Mouse (Mus musculus) hindbrain, embryonic 11.5 days (tissue): ENCODE results near the gene Luc7l3. TPM values are rescaled to one million over a fixed set of nuclear protein-coding genes. Genes with fewer than 3 reads are reported as not detected.

Experiments
- ATAC-seq: fragments of 200-750 bp; cut with Nextera tagmentation; 2 replicates; pipeline ENCODE4 v1.8.0; 2017; ENCODE audit warnings: mild to moderate bottlenecking, moderate TSS enrichment, moderate library complexity; ENCODE audit not compliant: low FRiP score
- DNase-seq: peaks from one replicate; pipeline ENCODE4 v3.0.0-alpha.2; 2015; ENCODE audit warnings: low spot score
- H3K27ac ChIP-seq: fragments of 300-500 bp; sonication (generic); 2 replicates; pipeline ENCODE4 v1.5.1; 2014; ENCODE audit warnings: mild to moderate bottlenecking, low read depth, low read length
- H3K27me3 ChIP-seq: fragments of 300-500 bp; sonication (generic); 2 replicates; pipeline ENCODE4 v1.6.1; 2014; ENCODE audit warnings: mild to moderate bottlenecking, low read length, moderate library complexity, mixed read lengths; ENCODE audit not compliant: control insufficient read depth, insufficient read depth
- H3K36me3 ChIP-seq: fragments of 300-500 bp; sonication (generic); 2 replicates; pipeline ENCODE4 v1.6.1; 2014; ENCODE audit warnings: mild to moderate bottlenecking, low read length, moderate library complexity, mixed read lengths; ENCODE audit not compliant: control insufficient read depth, insufficient read depth
- H3K4me1 ChIP-seq: fragments of 300-500 bp; sonication (generic); replicated peaks from 2 replicates; pipeline ENCODE4 v1.6.1; 2014; ENCODE audit warnings: low read length, mixed read lengths; ENCODE audit not compliant: control insufficient read depth, insufficient read depth
- H3K4me2 ChIP-seq: fragments of 300-500 bp; sonication (generic); replicated peaks from 2 replicates; pipeline ENCODE4 v1.6.1; 2014; ENCODE audit warnings: mild to moderate bottlenecking, low read depth, low read length
- H3K4me3 ChIP-seq: fragments of 300-500 bp; sonication (generic); 2 replicates; pipeline ENCODE4 v1.5.1; 2014; ENCODE audit warnings: low read depth, low read length
- H3K9ac ChIP-seq: fragments of 300-500 bp; sonication (generic); 2 replicates; pipeline ENCODE4 v1.6.1; 2014; ENCODE audit warnings: low read depth, low read length
- H3K9me3 ChIP-seq: fragments of 300-500 bp; sonication (generic); 2 replicates; pipeline ENCODE4 v1.6.1; 2016; ENCODE audit warnings: low read length; ENCODE audit not compliant: control insufficient read depth
- WGBS: fragments of 180-500 bp; shearing (Covaris S2); extraction: QIAGEN DNeasy Blood & Tissue Kit; methylation state at CpG from one replicate; pipeline ENCODE4 v1.1.7; 2014; 5-methylcytosine and 5-hydroxymethylcytosine counted together
- polyA plus RNA-seq: library from polyadenylated mRNA; unstranded; fragments of >200 nt; fragmentation: Nextera tagmentation; extraction: Ambion mirVana; gene quantifications from 2 replicates; pipeline ENCODE4 v1.2.1, GENCODE M21; 2014

Gene Luc7l3
- polyA plus RNA-seq, 1 experiment from 2014 or later: 125 TPM

GRCm38 (mm10) chr11:94351094-94351493, 29.3 kb upstream of the Luc7l3 start:
- no peaks in the 10 kb centered on the region for H3K4me1 ChIP-seq
- H3K9ac ChIP-seq: no peak overlapping the region
- no peaks in the 10 kb centered on the region for H3K36me3 ChIP-seq
- H3K4me3 ChIP-seq: no peak overlapping the region
- no peak overlapping the region for H3K27ac ChIP-seq
- no peak for ATAC-seq
- WGBS: 34% methylated on average over 3 of the region's 3 CpGs
- no peak for DNase-seq
- no peak overlapping the region for H3K4me2 ChIP-seq
- H3K9me3 ChIP-seq: no peaks in the 10 kb centered on the region
- no peaks in the 10 kb centered on the region for H3K27me3 ChIP-seq

GRCm38 (mm10) chr11:94350337-94350736, 28.5 kb upstream of the Luc7l3 start:
- Histone ChIP-seq H3K27me3 (no peaks in the 10 kb centered on the region), H3K27ac (no peak overlapping the region), H3K9ac (no peak overlapping the region), H3K4me3 (no peak overlapping the region), H3K4me2 (no peak overlapping the region), H3K4me1 (no peaks in the 10 kb centered on the region), H3K36me3 (no peaks in the 10 kb centered on the region), H3K9me3 (no peaks in the 10 kb centered on the region)
- no peak for DNase-seq
- 82% methylated on average over 1 of the region's 1 CpGs for WGBS
- ATAC-seq: no peak

- Histone ChIP-seq H3K4me3 (no peak overlapping the region), H3K36me3 (no peaks in the 10 kb centered on the region), H3K27me3 (no peaks in the 10 kb centered on the region), H3K9ac (no peak overlapping the region), H3K27ac (no peak overlapping the region), H3K4me1 (no peaks in the 10 kb centered on the region), H3K9me3 (no peaks in the 10 kb centered on the region), H3K4me2 (no peak overlapping the region)
- DNase-seq (no peak), ATAC-seq (no peak)
- WGBS: 87% methylated on average over 2 of the region's 2 CpGs
Measured at GRCm38 (mm10) chr11:94349839-94350238, 28.1 kb upstream of the Luc7l3 start.

GRCm38 (mm10) chr11:94347063-94347575, 25.3 kb upstream of the Luc7l3 start:
- Histone ChIP-seq H3K9me3 (no peaks in the 10 kb centered on the region), H3K9ac (no peak overlapping the region), H3K27ac (no peak overlapping the region), H3K36me3 (no peaks in the 10 kb centered on the region), H3K4me2 (no peak overlapping the region), H3K27me3 (no peaks in the 10 kb centered on the region), H3K4me3 (no peak overlapping the region), H3K4me1 (peaks cover under 1% of the 10 kb centered on the region)
- ATAC-seq (no peak), DNase-seq (no peak)
- WGBS: 84% methylated on average over 7 of the region's 7 CpGs

GRCm38 (mm10) chr11:94346611-94347010, 24.8 kb upstream of the Luc7l3 start:
- no peaks in the 10 kb centered on the region for H3K27me3 ChIP-seq
- no peak overlapping the region for H3K4me3 ChIP-seq
- no peak overlapping the region for H3K9ac ChIP-seq
- WGBS: 70% methylated on average over 3 of the region's 3 CpGs
- H3K4me1 ChIP-seq: peaks cover 5% of the 10 kb centered on the region
- no peak for ATAC-seq
- no peaks in the 10 kb centered on the region for H3K36me3 ChIP-seq
- no peak overlapping the region for H3K27ac ChIP-seq
- no peak for DNase-seq
- no peaks in the 10 kb centered on the region for H3K9me3 ChIP-seq
- no peak overlapping the region for H3K4me2 ChIP-seq

GRCm38 (mm10) chr11:94345926-94346325, 24.1 kb upstream of the Luc7l3 start:
- Histone ChIP-seq H3K27ac (no peak overlapping the region), H3K9ac (no peak overlapping the region), H3K4me2 (no peak overlapping the region), H3K9me3 (no peaks in the 10 kb centered on the region), H3K4me1 (peaks cover 5% of the 10 kb centered on the region), H3K36me3 (no peaks in the 10 kb centered on the region), H3K27me3 (no peaks in the 10 kb centered on the region), H3K4me3 (no peak overlapping the region)
- DNase-seq: no peak
- 83% methylated on average over 10 of the region's 10 CpGs for WGBS
- no peak for ATAC-seq

GRCm38 (mm10) chr11:94344470-94344869, 22.7 kb upstream of the Luc7l3 start:
- H3K27ac ChIP-seq: no peak overlapping the region
- DNase-seq (no peak), ATAC-seq (no peak)
- no peak overlapping the region for H3K4me2 ChIP-seq
- no peaks in the 10 kb centered on the region for H3K9me3 ChIP-seq
- WGBS: 47% methylated on average over 1 of the region's 1 CpGs
- no peak overlapping the region for H3K4me3 ChIP-seq
- no peaks in the 10 kb centered on the region for H3K36me3 ChIP-seq
- peaks cover 5% of the 10 kb centered on the region for H3K4me1 ChIP-seq
- H3K9ac ChIP-seq: no peak overlapping the region
- H3K27me3 ChIP-seq: no peaks in the 10 kb centered on the region

- Histone ChIP-seq H3K27me3 (no peaks in the 10 kb centered on the region), H3K9me3 (no peaks in the 10 kb centered on the region), H3K4me3 (no peak overlapping the region), H3K4me1 (peaks cover 5% of the 10 kb centered on the region), H3K9ac (no peak overlapping the region), H3K27ac (no peak overlapping the region), H3K4me2 (no peak overlapping the region), H3K36me3 (no peaks in the 10 kb centered on the region)
- DNase-seq (no peak), ATAC-seq (0 out of 2 replicates have a peak, but pooled peaks have one; percentile 28)
- WGBS: 28% methylated on average over 5 of the region's 5 CpGs
Measured at GRCm38 (mm10) chr11:94343955-94344358, 22.2 kb upstream of the Luc7l3 start.

GRCm38 (mm10) chr11:94342114-94342905, 20.5 kb upstream of the Luc7l3 start:
- no peaks in the 10 kb centered on the region for H3K9me3 ChIP-seq
- H3K4me1 ChIP-seq: peaks cover 5% of the 10 kb centered on the region
- no peaks in the 10 kb centered on the region for H3K27me3 ChIP-seq
- DNase-seq (peak; percentile 41), ATAC-seq (peak; percentile 21; the same call in 1 of the 2 replicates)
- H3K27ac ChIP-seq: no peak overlapping the region; the same call in 1 of the 2 replicates
- 18% methylated on average over 13 of the region's 13 CpGs for WGBS
- peaks cover 6% of the 10 kb centered on the region for H3K36me3 ChIP-seq
- H3K4me3 ChIP-seq: no peak overlapping the region
- no peak overlapping the region for H3K4me2 ChIP-seq
- H3K9ac ChIP-seq: no peak overlapping the region
